Mouse (Mus musculus) heart, adult 11 months (tissue): ENCODE measurements at regions not wholly inside any gene's neighbourhood (a gene's known extent, or its start where the extent isn't known, plus 50 kb on each side); places are given as distances from the start of the nearest gene placed in this dataset.
A peak's percentile ranks its signal among the peaks of the same experiment; 100 is the strongest.
"Not testable (repeated sequence)": the region's sequence is repeated elsewhere in the genome, so short reads cannot be mapped to it uniquely, and the experiment has no call there.

ENCODE experiments used
- DNase-seq: peaks from one replicate; pipeline ENCODE4 v3.0.0; 2022

GRCm38 (mm10) chr8:83837637-83838378 lies 62.1 kb upstream of the Adgrl1 start:
- DNase-seq, result peak; percentile 80

GRCm38 (mm10) chr8:83829851-83830250 lies 70.1 kb upstream of the Adgrl1 start:
- peak; percentile 28 for DNase-seq

GRCm38 (mm10) chr8:83824925-83825680 lies 74.8 kb upstream of the Adgrl1 start:
- peak; percentile 50 for DNase-seq

- DNase-seq, result no peak
Observed at GRCm38 (mm10) chr8:83819086-83819485, 78.0 kb upstream of the Adgre5 start.

GRCm38 (mm10) chr8:83810651-83811050 lies 69.5 kb upstream of the Adgre5 start:
- DNase-seq, result no peak

- no peak for DNase-seq
Observed at GRCm38 (mm10) chr8:83805612-83806011, 64.5 kb upstream of the Adgre5 start.

GRCm38 (mm10) chr8:83803312-83803711 lies 62.2 kb upstream of the Adgre5 start:
- not testable (repeated sequence) for DNase-seq

GRCm38 (mm10) chr8:83802506-83802905 lies 61.4 kb upstream of the Adgre5 start:
- no peak for DNase-seq

GRCm38 (mm10) chr8:83799607-83799950 lies 58.5 kb upstream of the Adgre5 start:
- DNase-seq, result no peak

- DNase-seq, result no peak
Observed at GRCm38 (mm10) chr8:83798881-83799606, 57.9 kb upstream of the Adgre5 start.

- DNase-seq, result no peak
Observed at GRCm38 (mm10) chr8:83793491-83794238, 52.5 kb upstream of the Adgre5 start.
